Mouse (Mus musculus) urinary bladder, adult 18-20 months (tissue): ENCODE data around the gene Ndufa8.

Source experiments
- DNase-seq, 2 experiments: peaks; one replicate each; pipeline ENCODE4 v3.0.0; 2022; ENCODE audit warnings: low spot score in 2 of 2, mixed read lengths in 2 of 2

Gene Ndufa8

DNA sequence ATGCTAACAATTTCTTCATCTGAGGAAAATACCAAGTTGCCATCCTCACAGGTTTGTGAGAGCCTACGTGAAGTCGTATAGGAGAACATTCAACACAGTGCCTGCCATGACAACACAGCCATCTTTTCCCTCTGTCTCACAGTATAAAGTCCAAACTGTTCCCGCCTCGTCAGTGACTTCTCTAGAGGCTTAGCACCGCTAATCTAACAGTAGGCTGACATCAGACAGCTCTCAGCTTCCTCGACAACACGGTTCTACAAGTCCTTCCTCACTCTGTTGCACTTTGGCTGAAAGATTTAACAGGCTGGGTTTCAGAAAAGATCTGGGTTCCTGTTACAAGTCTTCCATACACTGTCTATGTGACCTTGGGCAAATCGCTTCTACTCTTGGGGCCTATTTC, 1.0 kb downstream of the Ndufa8 start:
- no peak for DNase-seq

DNA sequence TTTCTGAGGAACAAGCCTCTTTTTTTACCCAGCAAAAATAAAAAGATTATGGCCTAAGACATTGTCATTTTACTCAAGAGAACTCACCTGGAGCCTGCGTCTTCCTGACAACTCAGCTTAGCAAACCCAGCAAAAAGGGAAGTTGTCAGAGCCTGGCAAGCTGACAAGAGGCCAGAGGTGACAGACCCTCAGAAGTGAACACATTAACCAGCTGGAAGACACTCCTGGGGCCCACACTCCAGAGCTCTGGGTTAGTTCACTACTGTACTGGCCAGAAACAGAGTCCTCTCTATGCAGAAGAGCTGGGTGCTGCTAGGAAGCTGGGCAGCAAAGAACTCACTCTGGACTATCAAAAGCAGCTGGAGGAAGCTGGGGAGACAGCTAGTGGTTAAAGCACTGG, 8.3 kb downstream of the Ndufa8 start:
- DNase-seq = no peak

DNA sequence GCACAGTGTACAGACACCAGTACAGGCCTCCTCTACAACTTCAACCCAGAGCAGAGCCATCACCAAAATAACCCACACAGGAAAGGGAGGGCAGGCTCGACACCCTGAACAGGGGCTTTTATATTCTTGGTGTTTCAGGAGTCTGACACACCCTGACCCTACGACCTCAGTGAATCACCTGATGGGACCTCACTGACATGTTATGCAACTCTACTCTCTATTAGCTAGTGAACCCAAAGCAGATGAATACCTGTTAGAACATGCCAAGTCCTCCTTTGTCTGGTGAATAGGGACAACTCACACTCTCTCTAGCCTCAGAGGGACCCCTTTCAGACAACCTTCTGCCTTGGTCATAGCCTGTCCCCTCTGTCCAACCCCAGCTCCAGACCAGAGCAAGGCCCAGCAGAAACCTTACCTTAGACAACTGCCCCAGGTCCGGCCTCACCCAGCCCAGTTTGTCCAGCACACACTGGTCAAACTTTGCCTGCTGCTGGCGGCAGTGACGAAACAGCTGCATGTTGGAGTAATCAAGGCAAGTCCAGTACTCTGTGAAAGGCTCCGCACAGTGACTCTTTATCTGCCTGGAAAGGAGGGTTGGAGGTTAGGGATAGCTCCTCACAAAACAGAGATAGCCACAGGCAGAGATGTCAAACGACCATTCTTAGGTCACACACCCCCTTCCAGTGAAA, 9.8 kb downstream of the Ndufa8 start:
- peak in 1 of 2 experiments; percentile 14 for DNase-seq

DNA sequence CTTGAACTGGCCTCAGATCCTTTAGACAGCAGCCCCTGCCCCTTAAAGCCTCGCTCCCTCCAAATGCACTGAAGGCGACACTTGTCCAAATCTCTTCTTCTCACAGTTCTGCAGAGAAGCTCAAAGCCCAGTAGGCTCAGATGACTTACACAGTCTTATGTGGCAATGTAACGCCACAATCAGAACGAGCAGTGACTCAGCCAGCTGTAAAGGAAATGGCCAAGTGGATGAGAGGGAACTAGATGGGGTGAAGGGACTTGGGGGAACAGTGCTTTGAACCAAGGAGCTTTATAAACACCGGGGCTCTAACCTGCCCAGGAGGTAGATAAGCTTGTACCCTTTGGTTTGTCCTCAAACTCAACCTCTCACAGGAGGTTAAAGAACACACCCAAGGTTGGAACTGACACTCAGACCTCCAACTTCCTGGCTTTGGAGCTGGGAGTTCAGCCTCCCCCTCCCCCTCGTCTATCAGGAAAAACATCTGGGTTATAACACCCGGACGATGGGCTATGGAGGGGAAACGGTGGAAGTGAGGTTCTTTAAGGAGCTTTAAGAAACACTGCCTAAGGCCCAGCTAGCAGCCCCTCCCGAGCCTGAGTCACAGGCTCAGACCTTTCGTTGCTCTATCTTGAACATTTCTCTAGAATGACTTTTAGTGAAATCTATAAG, 13.7 kb downstream of the Ndufa8 start:
- DNase-seq = no peak

DNA sequence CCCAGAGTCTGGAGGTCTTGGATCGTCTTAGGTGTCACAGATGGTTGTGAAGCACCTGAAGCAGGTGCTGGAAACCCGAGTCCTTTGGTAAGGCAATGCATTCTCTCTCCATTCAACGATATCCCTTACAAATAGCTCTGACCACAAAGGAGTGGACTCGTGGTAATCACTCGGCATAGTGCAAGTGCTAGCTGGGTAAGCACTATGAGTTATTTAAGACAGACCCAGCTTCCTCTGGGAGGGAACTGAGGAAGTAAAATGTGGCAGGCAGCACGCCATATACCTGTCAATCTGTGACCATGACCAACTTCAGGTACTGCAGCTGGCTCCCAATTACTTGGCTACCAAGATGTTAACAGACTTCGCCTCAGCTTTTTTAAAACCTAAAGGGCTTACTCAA, 14.3 kb downstream of the Ndufa8 start:
- DNase-seq = no peak

DNA sequence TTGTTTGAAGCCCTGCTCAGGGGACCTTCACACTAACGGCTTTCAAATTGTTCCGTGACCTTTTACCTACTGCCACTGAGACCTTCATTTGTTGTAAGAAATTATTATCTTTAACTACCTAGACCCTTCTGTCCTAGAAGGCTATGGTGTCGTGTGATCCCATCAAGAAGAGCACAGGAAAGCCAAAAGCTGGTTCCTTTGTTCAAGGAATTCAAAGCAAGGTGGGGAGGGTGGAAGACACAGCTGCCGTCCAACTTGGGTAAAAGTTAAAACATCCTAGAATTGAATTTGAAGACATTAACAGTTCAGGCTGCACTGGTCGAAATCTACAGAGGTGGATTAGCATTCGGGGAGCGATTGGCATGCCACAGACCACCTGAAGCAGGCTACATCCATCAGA, 15.2 kb downstream of the Ndufa8 start:
- no peak for DNase-seq

DNA sequence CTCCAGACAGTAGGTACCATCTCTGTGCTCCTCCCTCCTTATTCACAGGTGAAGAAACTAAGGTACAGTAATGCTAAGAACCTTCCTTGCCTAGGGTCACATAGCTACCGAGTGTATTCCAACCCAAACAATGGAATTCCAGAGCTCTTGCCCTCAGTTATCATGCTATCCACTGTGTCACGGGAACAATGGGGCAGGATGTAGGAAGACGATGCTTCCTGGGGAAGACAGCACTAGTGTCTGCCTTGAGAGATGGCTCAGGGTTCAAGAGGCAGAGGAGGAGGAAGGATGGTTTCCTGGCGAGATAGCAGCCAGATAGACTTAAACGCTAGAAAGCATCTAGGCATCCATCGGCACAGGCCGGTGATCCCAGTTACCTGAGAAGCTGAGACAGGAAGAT, 16.3 kb downstream of the Ndufa8 start:
- no peak for DNase-seq

DNA sequence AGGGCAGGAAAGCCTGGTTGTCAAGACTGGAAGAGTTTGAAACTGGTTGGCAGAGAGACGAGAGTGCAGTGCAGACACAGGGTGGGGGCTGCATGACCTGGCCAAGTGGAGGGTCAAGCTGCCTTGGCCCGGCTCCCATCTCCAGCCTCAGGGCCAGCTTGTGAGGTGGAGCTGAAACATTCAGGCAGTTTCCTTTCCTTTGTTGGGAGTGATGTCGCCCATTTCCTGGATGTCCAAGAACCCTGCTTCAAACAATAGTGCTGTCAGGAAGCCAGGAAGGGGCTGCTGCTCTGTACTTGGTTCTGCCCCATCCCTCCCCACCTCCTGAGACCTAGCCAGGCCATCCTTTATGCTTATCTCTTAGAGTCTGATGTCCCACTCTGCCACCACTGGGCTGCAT, 25.9 kb downstream of the Ndufa8 start:
- DNase-seq = no peak

DNA sequence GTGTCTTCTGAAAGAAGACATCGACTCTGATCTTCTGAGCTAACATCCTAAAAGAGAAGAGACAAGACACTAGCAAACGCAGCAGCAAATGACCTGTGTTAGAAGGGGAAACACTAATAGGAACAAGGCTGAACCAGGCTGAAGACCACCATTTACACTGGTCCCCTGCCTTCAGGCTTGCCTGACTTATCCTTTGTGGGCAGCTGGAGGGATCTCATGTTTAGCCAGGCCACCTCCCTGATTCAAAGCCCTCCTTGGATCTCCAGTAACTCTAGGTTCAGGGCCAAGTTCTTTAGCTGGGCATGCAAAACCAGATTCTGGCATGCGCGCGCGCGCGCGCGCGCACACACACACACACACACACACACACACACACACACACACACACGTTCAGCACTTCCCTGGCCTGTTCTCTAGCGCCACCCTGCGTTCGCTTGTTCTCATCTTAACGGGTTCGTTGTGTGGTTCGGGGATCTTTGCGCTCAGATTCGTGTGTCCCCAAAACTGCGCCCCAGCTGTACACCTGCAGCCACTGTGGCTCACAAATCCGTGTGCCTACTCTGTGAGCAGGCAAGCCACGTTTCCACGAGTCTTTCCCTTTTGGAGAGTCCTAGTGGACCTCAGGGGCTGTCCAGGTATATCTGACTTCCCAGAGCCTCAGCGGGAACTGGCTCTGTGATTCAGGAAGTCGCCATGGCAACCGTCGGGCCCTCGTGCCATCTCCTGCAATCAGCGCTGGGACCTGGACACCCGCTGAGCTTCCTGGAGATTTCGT, 27.6 kb downstream of the Ndufa8 start:
- peak in 1 of 2 experiments; percentile 51 for DNase-seq

DNA sequence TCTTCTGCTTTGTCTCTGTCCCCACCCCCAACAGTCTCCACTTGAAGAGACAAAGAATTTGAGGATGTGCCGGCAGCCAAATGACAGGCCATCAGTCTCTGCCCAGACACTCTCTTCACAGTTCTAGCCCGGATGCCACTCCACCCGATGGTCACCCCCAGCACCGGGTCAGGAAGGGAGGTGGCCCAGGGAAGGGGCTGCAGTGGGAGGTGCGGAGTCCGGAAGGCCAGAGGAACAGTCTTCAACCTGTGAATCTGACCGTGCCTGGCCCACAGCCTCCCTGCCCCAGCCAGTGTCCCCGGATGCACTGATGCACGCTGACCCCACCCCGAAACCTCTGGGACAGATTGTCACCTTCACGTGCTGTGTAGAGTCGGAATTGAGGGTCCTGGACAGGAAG, 36.2 kb downstream of the Ndufa8 start:
- DNase-seq = no peak

DNA sequence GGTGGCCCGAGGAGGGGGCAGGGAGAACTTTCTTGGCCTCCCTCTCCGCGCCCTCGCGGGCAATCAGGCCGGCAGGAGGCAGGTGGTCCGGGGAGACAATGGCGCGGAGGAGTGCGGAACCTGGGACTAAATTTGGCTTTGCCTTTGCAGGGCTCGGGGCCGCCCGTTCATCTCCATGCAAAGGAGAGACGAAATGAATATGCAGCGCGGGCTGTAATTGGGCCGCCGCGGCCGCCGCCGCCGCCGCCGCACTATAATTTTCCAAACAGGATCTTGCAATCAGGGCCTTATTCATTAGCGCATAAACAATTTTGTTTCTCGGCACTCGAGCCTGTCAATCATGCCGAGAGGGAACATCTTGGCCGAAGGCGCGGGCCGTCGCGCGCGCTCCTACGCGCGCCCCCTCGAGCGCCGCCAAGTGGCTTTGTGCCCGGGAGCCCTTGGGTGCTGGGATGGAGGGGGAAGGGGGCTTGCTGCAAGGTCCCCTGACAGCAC, 37.8 kb downstream of the Ndufa8 start:
- DNase-seq = no peak

DNA sequence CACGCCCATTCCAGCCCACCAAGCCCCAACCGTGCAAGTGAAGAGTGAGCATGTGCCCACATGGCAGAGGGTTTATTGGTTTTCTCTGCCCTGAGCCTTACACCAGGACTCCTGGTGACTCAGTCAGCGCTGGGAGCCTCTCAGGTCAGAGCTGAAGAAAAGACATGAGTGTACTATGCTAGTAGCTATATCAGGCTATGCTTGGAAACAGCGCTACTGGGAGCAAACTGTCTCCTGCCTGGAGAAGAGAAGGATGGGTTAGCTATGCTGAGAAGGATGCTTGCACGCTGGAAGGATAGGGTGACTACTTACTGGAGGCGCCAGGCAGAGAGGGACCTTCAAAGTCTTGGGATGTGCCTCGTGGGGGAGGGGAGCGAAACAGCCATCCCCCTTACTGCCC, 38.6 kb downstream of the Ndufa8 start:
- DNase-seq = no peak

DNA sequence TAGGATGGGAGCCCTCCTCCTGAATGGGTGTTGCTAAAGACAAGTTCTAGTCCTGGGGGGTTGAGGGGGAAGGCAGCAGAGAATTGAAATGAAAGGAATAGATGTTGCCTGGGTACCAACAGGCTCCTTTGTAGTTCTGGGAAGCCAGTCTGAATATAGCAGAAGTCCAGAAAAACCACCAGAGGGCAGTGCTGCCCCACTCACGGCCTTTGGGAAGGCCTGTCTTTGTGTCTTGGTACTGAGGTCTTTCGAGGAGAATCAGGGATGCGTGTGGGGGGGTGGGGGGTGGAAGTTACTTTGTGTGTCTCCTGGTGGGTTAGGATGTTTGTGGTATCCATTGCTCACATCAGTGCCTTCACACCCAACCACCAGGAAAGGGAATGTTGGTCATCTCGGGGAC, 39.8 kb downstream of the Ndufa8 start:
- DNase-seq = peak in 1 of 2 experiments; percentile 47

DNA sequence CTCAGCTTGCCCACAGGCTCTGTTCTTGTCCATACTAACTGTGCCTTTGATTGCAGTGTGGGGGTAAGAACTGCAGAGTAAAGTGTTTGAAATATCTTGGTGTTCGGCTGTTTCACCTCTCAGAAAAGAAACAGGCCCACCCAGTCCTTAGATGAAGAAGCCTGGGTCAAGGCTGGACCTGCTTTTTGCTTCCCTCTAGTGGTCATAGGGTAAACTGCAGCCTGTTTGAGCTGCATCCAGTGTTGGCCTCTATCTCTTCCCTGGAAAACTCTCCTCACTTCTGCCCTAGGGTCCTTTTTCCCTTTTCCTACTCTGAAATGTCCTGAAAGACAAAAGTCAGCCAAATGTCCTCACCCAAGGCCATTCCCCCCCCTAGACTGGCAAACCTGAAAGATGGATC, 41.1 kb downstream of the Ndufa8 start:
- DNase-seq = peak in 1 of 2 experiments; percentile 23

DNA sequence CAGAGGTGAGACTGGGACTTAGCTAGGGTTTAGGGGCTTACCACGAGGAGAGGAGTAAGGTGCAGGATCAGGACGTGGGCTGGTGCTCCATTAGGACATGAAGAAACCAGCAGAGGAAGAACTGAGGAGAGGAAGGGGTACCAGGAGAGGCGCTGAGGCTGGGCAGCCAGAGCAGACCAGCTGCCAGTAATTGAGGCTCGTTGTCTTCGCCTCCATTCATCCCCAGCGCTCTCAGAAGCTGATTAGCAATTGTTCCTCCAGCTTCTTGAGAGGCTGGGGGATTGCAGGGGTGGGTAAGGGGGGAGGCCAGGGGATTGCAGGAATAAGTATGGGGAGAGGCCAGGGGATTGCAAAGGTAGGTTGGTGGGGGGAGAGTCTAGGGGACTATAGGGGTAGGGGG, 47.0 kb downstream of the Ndufa8 start:
- DNase-seq = no peak

DNA sequence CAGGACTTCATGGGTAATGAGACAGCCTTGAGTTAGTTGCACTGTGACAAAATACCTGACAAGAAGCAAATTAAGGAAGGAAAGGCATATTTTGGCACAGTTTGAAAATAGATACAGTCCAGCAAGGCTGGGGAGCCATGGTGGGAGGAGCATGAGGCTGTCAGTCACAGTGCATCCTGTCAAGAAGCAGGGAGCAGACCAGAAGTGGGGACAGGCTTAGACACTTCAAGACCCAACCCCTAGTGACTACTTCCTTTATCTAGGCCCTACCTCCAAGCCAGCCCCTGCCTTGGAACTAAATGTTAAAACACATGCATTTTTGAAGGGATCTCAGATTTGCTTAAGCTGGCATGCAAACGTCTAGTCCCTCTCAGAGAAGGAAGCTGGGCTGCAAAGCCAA, 48.8 kb downstream of the Ndufa8 start:
- DNase-seq = no peak

DNA sequence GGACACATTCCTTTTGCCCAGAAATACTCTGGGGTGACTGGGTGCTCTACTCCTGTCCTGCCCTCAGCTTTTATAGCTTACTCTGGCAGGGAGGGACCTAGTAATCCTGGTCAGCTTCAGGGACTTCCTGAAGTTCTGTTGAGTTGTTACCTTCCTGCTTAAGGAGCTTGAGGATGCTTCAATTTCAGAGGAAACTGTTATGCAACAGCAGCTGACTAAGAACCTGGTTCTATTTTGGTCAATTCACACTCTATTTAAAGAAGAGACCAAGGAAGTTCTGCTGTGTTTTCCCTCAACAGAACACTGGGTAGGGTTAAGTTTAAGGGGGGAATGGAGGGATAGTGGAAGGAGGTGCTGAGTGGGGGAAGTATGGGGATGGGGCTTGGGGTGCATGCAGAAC, 50.0 kb downstream of the Ndufa8 start:
- no peak for DNase-seq

DNA sequence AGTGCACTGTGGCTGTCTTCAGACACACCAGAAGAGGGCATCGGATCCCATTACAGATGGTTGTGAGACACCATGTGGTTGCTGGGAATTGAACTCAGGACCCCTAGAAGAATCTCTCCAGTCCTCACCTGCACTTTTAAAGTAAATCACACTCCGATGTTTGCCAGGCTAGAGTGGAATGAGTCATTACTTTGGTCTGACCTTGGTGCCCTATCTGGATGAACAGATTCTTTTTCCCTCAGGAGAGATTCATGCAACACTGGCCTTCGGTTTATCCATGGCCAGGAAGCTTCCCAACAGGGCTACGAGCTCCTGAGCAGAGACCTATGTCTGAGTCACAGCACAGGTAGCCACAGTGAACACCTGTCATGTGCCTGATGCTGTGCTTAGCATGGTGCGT, 50.8 kb downstream of the Ndufa8 start:
- no peak for DNase-seq

DNA sequence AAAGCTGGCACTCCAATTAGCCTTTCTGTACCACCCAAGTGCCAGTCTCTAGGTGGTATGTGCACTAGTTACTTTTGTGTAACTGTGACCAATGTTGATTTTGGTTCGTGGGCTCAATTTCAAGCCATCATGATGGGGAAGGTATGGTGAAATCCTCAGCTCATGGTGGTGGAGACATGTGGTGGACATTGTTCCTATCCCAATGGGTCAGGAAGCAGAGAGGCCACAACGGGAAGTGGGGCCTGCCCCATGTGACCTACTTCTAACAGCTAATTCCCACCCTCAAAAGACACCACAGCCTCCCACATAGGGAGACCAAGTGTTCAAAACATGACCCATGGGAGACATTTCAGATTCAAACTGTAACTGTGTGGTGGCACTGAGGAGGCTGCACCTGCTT, 52.5 kb downstream of the Ndufa8 start:
- no peak for DNase-seq

DNA sequence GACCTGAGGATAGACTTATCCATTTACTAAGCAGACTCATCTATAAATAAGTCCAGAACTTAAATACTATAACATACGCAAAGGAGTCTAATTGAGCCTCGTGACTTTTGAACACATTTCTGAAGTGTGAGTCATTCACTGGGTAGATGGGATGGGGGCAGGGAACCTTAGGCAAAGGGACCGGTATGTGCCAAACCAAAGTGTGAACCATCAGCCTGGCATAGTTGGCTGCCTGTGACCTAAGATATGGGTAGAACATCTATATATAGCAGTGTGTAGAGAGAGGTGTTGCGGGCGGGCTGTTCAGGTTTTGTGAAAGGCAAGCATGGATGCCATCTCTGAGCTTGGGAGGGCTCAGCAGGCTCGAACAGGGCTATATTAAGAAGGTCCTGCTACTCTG, 54.9 kb downstream of the Ndufa8 start:
- DNase-seq = no peak

DNA sequence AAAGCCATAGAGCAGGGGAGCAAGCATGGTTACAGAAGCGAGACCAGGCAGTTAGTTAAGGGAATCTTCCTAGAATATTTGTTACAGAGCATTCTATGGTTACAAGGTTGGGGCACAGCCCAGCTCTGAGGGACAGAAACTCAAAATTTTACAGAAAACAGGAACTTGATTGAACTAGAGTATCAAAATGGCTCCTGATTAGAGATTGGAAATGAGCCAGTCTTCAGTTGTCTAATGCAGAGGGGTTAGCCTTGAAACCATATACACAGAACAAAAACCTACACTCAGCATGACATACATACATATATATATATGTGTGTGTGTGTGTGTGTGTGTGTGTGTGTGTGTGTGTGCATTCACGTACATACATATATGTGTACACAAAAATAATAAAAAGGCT, 55.7 kb downstream of the Ndufa8 start:
- no peak for DNase-seq

DNA sequence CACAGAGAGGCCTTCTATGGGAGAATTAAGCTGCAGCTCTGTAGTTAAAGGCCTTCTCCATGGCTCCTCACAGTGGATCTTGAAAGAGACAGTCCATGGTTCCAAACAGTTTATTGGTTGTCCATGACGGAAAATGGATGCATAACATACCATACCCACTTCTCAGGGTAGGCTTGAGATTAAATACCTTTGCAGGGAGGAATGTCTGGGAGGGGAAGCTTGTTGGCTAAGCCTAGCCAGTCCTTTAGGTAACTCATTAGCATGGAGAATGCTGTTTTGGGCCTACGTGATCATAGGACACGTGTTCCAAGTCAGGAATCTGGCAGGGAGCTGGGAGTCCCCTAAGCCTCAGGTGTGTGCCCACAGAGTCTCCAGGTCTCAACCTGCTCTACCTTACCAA, 56.9 kb downstream of the Ndufa8 start:
- DNase-seq = no peak
